Comparison of ENCODE assay signal across 1 mouse cellular context in the genomic region with DNA sequence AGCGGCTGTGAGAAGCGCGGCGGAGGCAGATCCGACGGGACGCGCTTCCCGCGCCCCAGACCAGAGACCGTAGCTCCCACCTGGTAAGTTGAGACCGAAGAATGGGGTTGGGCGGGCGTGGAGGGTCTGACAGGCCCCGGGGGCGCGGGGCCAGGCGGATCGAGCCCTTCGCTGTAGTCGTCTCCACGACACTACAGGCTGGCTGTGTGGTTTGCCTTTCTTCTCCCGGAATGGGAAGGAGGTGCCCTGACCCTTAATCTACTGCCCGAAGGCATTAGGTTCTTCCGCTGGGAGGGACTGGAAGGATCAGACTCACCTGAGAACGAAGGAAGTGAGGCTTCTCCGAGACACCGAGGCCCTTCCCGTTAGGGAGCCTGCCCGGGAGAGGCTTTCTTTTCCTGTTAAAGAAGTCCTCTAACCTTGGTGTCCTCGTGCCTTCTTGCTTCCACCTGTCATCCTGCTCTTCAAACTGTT.
TF ChIP-seq lines count a peak whose summit lies in the region.

No protein-coding gene starts in this region.

TF ChIP-seq in MEL, 35 proteins besides CTCF, POLR2A, EP300 and RAD21 (continued from another document):
- 0 out of 2 replicates have a peak, but pooled peaks have one; percentile 66 for TF ChIP-seq UBTF (IDR thresholded peaks at IDR 0.05; ENCODE audit: borderline replicate concordance, insufficient read depth, low read depth, low read length)
- TF ChIP-seq CHD2 (IDR thresholded peaks at IDR 0.05; ENCODE audit: low read length): no peak
- no peak for TF ChIP-seq TAL1 (IDR thresholded peaks at IDR 0.05; ENCODE audit: low read length)
- no peak for TF ChIP-seq E2F4 (IDR thresholded peaks at IDR 0.05; ENCODE audit: borderline replicate concordance, low read depth, low read length)
- TF ChIP-seq TBP (IDR thresholded peaks at IDR 0.05; ENCODE audit: low read depth, low read length): 0 out of 2 replicates have a peak, but pooled peaks have one; percentile 11
- no peak for TF ChIP-seq CHD1 (IDR thresholded peaks at IDR 0.05; ENCODE audit: low read depth, low read length)
